Mouse (Mus musculus): ENCODE results near the gene Fam102a. TPM values are rescaled to one million over a fixed set of nuclear protein-coding genes. Genes with fewer than 3 reads are reported as not detected.

Fam102a gene
- polyA plus RNA-seq, 1 experiment from 2014 or later = 7.0 TPM

- Histone ChIP-seq H3K36me3 (peaks cover 4% of the 10 kb centered on the region; the same call in 1 of the 2 replicates), H3K4me1 (peaks cover 41% of the 10 kb centered on the region), H3K9me3 (replicated peaks) (no peaks in the 10 kb centered on the region), H3K9ac (replicated peaks) (peak within 1 kb of the TSS; percentile 59), H3K4me3 (replicated peaks) (peak within 1 kb of the TSS; percentile 51), H3K4me2 (peak within 1 kb of the TSS; percentile 99), H3K27me3 (replicated peaks) (peaks cover 16% of the 10 kb centered on the region; the same call in 1 of the 2 replicates), H3K27ac (replicated peaks) (peak within 1 kb of the TSS; percentile 51)
- 80% methylated on average over 6 of the region's 6 CpGs for WGBS
- ATAC-seq (ENCODE audit: low FRiP score) = no peak
Observed at GRCm38 (mm10) chr2:32574497-32574896, 39.4 kb downstream of the Fam102a start, which contains the start of gene Pip5kl1. Pip5kl1 (plus strand) TSS chr2:32574797.

- Histone ChIP-seq H3K4me3 (replicated peaks) (peak overlapping the region; percentile 51), H3K9ac (replicated peaks) (peak overlapping the region; percentile 59), H3K4me2 (peak overlapping the region; percentile 99), H3K9me3 (replicated peaks) (no peaks in the 10 kb centered on the region), H3K36me3 (peaks cover 4% of the 10 kb centered on the region; the same call in 1 of the 2 replicates), H3K27ac (replicated peaks) (peak overlapping the region; percentile 51), H3K27me3 (replicated peaks) (peaks cover 20% of the 10 kb centered on the region; the same call in 1 of the 2 replicates), H3K4me1 (peaks cover 40% of the 10 kb centered on the region)
- 2% methylated on average over 26 of the region's 26 CpGs for WGBS
- peak; percentile 51; the same call in 1 of the 2 replicates for ATAC-seq (ENCODE audit: low FRiP score)
Observed at GRCm38 (mm10) chr2:32574901-32575585, 39.9 kb downstream of the Fam102a start.

- WGBS = 6% methylated on average over 28 of the region's 28 CpGs
- H3K4me1 ChIP-seq = peaks cover 34% of the 10 kb centered on the region
Observed at GRCm38 (mm10) chr2:32575586-32576160, 40.5 kb downstream of the Fam102a start, which contains the start of gene 9430097D07Rik. 9430097D07Rik (minus strand) TSS chr2:32575684.

GRCm38 (mm10) chr2:32576532-32576931, 41.4 kb downstream of the Fam102a start:
- no peaks in the 10 kb centered on the region for H3K9me3 ChIP-seq (replicated peaks)
- H3K36me3 ChIP-seq = peaks cover 4% of the 10 kb centered on the region; the same call in 1 of the 2 replicates
- ATAC-seq (ENCODE audit: low FRiP score) = no peak
- WGBS = 92% methylated on average over 9 of the region's 9 CpGs
- peak overlapping the region; percentile 99 for H3K4me2 ChIP-seq
- H3K4me1 ChIP-seq = peaks cover 31% of the 10 kb centered on the region
- no peak overlapping the region for H3K9ac ChIP-seq (replicated peaks)
- H3K27ac ChIP-seq (replicated peaks) = no peak overlapping the region
- peaks cover 20% of the 10 kb centered on the region; the same call in 1 of the 2 replicates for H3K27me3 ChIP-seq (replicated peaks)
- no peak overlapping the region for H3K4me3 ChIP-seq (replicated peaks)

More at GRCm38 (mm10) chr2:32575586-32576160, 40.5 kb downstream of the Fam102a start, which contains the start of gene 9430097D07Rik:
- peak; percentile 85 for ATAC-seq (ENCODE audit: low FRiP score)
- H3K27me3 ChIP-seq (replicated peaks) = peaks cover 20% of the 10 kb centered on the region; the same call in 1 of the 2 replicates
- peak within 1 kb of the TSS; percentile 51 for H3K4me3 ChIP-seq (replicated peaks)
- H3K9ac ChIP-seq (replicated peaks) = peak within 1 kb of the TSS; percentile 59
- H3K4me2 ChIP-seq = peak within 1 kb of the TSS; percentile 99
- peaks cover 4% of the 10 kb centered on the region; the same call in 1 of the 2 replicates for H3K36me3 ChIP-seq
- peak within 1 kb of the TSS; percentile 51 for H3K27ac ChIP-seq (replicated peaks)
- no peaks in the 10 kb centered on the region for H3K9me3 ChIP-seq (replicated peaks)

GRCm38 (mm10) chr2:32578146-32579046, 43.3 kb downstream of the Fam102a start:
- no peak for ATAC-seq (ENCODE audit: low FRiP score)
- H3K27ac ChIP-seq (replicated peaks) = no peak overlapping the region
- H3K9ac ChIP-seq (replicated peaks) = no peak overlapping the region
- peaks cover 20% of the 10 kb centered on the region; the same call in 1 of the 2 replicates for H3K27me3 ChIP-seq (replicated peaks)
- 42% methylated on average over 25 of the region's 30 CpGs for WGBS
- H3K4me2 ChIP-seq = no peak overlapping the region
- H3K4me3 ChIP-seq (replicated peaks) = no peak overlapping the region
- H3K4me1 ChIP-seq = peaks cover 31% of the 10 kb centered on the region
- no peaks in the 10 kb centered on the region for H3K9me3 ChIP-seq (replicated peaks)
- H3K36me3 ChIP-seq = no peaks in the 10 kb centered on the region

GRCm38 (mm10) chr2:32581450-32582095, 46.4 kb downstream of the Fam102a start:
- H3K4me1 ChIP-seq = peaks cover 16% of the 10 kb centered on the region
- H3K9me3 ChIP-seq (replicated peaks) = no peaks in the 10 kb centered on the region
- H3K9ac ChIP-seq (replicated peaks) = 0 out of 2 replicates have a peak overlapping the region, but pooled peaks have one; percentile 26
- ATAC-seq (ENCODE audit: low FRiP score) = peak; percentile 54; the same call in 1 of the 2 replicates
- peak overlapping the region; percentile 37 for H3K4me3 ChIP-seq (replicated peaks)
- peak overlapping the region; percentile 64 for H3K27ac ChIP-seq (replicated peaks)
- 34% methylated on average over 19 of the region's 19 CpGs for WGBS
- H3K36me3 ChIP-seq = no peaks in the 10 kb centered on the region
- H3K4me2 ChIP-seq = peak overlapping the region; percentile 53
- H3K27me3 ChIP-seq (replicated peaks) = peaks cover 20% of the 10 kb centered on the region; the same call in 1 of the 2 replicates

- H3K4me1 ChIP-seq = peaks cover 30% of the 10 kb centered on the region
- no peaks in the 10 kb centered on the region for H3K9me3 ChIP-seq (replicated peaks)
- 0 out of 2 replicates have a peak overlapping the region, but pooled peaks have one; percentile 5 for H3K27ac ChIP-seq (replicated peaks)
- ATAC-seq (ENCODE audit: low FRiP score) = peak; percentile 51
- H3K4me3 ChIP-seq (replicated peaks) = peak overlapping the region; percentile 32
- WGBS = 15% methylated on average over 37 of the region's 37 CpGs
- H3K9ac ChIP-seq (replicated peaks) = peak overlapping the region; percentile 41
- H3K27me3 ChIP-seq (replicated peaks) = peaks cover 14% of the 10 kb centered on the region; the same call in 1 of the 2 replicates
- H3K36me3 ChIP-seq = no peaks in the 10 kb centered on the region
- H3K4me2 ChIP-seq = peak overlapping the region; percentile 64
Observed at GRCm38 (mm10) chr2:32582830-32583799, 48.0 kb downstream of the Fam102a start.

GRCm38 (mm10) chr2:32585149-32585714, 50.1 kb downstream of the Fam102a start:
- H3K4me1 ChIP-seq = peaks cover 51% of the 10 kb centered on the region
- ATAC-seq (ENCODE audit: low FRiP score) = no peak
- H3K27me3 ChIP-seq (replicated peaks) = no peaks in the 10 kb centered on the region
- H3K9me3 ChIP-seq (replicated peaks) = no peaks in the 10 kb centered on the region
- H3K27ac ChIP-seq (replicated peaks) = no peak overlapping the region
- H3K9ac ChIP-seq (replicated peaks) = no peak overlapping the region
- no peak overlapping the region for H3K4me3 ChIP-seq (replicated peaks)
- no peak overlapping the region for H3K4me2 ChIP-seq
- WGBS = 83% methylated on average over 7 of the region's 7 CpGs
- no peaks in the 10 kb centered on the region for H3K36me3 ChIP-seq

- Histone ChIP-seq H3K27ac (replicated peaks) (peak within 1 kb of the TSS; percentile 77), H3K9ac (replicated peaks) (peak within 1 kb of the TSS; percentile 77), H3K4me3 (replicated peaks) (peak within 1 kb of the TSS; percentile 65), H3K27me3 (replicated peaks) (no peaks in the 10 kb centered on the region), H3K4me1 (peaks cover 50% of the 10 kb centered on the region), H3K9me3 (replicated peaks) (no peaks in the 10 kb centered on the region), H3K4me2 (peak within 1 kb of the TSS; percentile 74), H3K36me3 (no peaks in the 10 kb centered on the region)
- WGBS = under 1% methylated on average over 38 of the region's 38 CpGs
- peak; percentile 87 for ATAC-seq (ENCODE audit: low FRiP score)
Observed at GRCm38 (mm10) chr2:32586871-32587351, 51.8 kb downstream of the Fam102a start, which contains the start of gene St6galnac4. St6galnac4 (plus strand) TSS chr2:32587095.
